Mouse (Mus musculus): ENCODE results near the gene Tmem132d.
"Not testable (repeated sequence)": the region's sequence is repeated elsewhere in the genome, so short reads cannot be mapped to it uniquely, and the experiment has no call there.

Gene Tmem132d

DNA sequence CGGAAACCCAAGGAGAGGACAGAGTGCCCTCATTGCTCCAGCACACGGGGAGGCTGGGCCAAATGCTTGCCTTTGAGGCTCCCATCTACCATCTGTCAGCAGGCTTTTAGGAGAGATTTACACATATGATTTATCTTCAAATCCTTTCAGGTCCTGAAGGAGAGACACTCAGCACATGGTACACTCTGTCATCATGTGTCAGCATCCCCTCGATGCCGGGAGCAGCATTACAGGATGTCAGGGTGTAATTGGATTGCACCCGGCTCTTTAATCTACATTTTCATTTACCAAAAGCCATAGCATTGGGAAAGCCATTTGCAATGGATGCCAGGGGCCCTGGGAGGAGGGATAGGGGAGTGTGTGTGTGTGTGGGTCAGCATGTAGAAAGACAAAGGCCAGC, 651.7 kb downstream of the Tmem132d start:
- DNase-seq (ENCODE audit: low read depth, low spot score), result peak; percentile 23

DNA sequence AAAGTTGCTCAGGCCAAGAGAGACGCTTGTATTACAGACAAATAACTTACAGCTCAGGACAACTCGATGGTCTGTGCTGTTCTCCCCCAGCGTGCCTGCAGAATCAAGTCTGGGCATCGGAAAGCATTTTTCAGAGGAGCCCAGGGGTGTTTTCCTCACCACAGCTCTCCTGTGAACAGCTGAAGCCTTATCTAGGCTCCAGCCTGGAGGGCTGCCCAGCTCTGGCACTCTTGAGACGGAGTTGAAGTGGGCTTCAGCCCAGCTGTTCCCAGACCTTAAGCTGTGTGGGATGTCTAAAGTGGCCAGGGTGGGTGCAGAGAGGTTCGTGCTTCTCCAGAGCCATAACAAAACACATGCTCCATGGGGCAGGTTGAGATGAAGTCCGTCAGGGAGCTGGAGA, 657.1 kb downstream of the Tmem132d start:
- no peak for DNase-seq (ENCODE audit: low read depth, low spot score)

GRCm38 (mm10) chr5:127758576-127758975, 674.3 kb downstream of the Tmem132d start:
- DNase-seq (ENCODE audit: low read depth, low spot score), result no peak

DNA sequence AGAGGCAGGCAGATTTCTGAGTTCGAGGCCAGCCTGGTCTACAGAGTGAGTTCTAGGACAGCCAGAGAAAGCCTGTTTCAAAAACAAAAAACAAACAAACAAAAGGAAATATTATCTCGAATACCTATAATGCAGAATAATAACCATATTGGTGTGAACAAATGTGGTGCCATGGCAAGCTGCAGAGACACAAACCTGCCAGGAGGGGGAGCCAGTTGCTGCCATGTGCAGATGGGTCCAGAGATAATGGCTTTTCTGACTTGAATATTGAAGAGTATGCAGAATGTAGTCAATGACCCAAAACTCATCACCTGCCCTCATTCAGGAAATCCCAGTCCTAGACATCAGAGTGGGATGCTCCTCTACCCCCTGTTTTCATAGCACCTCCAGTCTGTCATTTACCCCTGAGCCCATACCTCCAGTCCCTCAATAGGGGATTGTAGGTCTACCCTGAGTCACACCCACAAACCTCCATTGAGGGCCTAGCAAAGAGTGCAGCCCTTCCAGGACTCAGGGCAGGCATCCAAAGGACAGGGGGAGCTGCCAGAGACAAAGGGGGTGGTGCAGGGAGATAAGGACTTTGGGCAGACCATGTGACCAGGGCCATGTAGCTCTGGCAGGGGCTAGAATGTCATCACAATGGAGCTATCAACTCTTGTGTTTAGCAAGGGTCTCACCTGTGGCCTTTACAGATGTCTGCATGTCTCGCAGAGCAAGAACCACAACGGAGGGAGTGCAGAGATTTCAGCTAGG, 676.0 kb downstream of the Tmem132d start:
- no peak for DNase-seq (ENCODE audit: low read depth, low spot score)

GRCm38 (mm10) chr5:127756011-127756410, 676.9 kb downstream of the Tmem132d start:
- no peak for DNase-seq (ENCODE audit: low read depth, low spot score)

DNA sequence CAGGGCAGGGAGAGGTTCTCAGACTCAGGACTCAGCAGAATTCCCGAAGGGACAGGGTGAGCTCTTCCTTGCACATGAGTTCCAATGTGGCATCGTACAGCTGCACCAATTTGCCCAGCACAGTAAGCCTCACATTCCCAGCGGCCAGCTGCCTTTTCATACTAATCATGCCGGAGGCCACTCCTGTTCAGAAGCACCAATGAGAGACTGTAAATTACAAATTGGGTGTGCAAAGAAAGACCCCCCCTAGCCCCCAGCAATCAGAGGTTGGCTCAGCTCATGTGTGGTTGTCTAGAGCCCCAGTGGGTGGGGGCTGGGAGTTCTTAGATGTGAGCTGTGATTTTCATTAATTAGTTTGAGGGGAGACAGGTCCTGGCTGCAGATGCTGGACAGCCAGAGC, 677.3 kb downstream of the Tmem132d start:
- DNase-seq (ENCODE audit: low read depth, low spot score), result no peak

- peak; percentile 44 for DNase-seq (ENCODE audit: low read depth, low spot score)
Observed at GRCm38 (mm10) chr5:127751262-127751975, 681.5 kb downstream of the Tmem132d start.

- DNase-seq (ENCODE audit: low read depth, low spot score), result not testable (repeated sequence)
Observed at GRCm38 (mm10) chr5:127749540-127749939, 683.3 kb downstream of the Tmem132d start.

- DNase-seq (ENCODE audit: low read depth, low spot score), result no peak
Observed at GRCm38 (mm10) chr5:127741331-127741730, 691.5 kb downstream of the Tmem132d start.

Measured in mesoderm, embryonic 11.5 days (tissue).